Mouse (Mus musculus): ENCODE measurements at regions not wholly inside any gene's neighbourhood (a gene's known extent, or its start where the extent isn't known, plus 50 kb on each side); places are given as distances from the start of the nearest gene placed in this dataset.

DNA sequence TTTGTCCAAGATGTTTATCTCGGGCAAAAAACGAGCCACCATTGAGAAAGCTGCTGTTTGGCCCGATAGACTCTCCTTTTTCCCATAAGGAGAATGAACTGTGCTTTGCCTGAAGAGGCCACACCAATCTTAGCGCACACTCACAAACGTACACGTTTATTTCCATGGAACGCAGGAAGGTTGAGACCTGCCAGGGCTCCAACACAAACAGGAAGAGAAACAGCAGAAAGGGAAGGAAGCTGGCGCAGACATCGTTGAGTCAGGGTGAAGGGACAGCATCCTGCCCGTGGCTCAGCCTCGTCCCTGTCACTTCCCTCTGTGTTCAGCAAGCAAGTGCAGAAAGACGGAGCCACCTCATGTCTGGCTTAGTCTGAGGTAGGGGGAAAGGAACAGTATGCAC lies 56.8 kb upstream of the Ivns1abp start:
- TF ChIP-seq GATA1 (IDR thresholded peaks at IDR 0.05; ENCODE audit: borderline replicate concordance, low read length) (no peak), FLI1 (IDR thresholded peaks at IDR 0.05; ENCODE audit: low read length) (no peak)
- Histone ChIP-seq H3K4me1 (peaks cover 9% of the 10 kb centered on the region), H3K36me3 (replicated peaks; ENCODE audit: low read length) (no peaks in the 10 kb centered on the region), H3K4me3 (replicated peaks) (peak overlapping the region; percentile 82), H3K9me3 (no peaks in the 10 kb centered on the region), H3K27me3 (replicated peaks) (no peaks in the 10 kb centered on the region)

DNA sequence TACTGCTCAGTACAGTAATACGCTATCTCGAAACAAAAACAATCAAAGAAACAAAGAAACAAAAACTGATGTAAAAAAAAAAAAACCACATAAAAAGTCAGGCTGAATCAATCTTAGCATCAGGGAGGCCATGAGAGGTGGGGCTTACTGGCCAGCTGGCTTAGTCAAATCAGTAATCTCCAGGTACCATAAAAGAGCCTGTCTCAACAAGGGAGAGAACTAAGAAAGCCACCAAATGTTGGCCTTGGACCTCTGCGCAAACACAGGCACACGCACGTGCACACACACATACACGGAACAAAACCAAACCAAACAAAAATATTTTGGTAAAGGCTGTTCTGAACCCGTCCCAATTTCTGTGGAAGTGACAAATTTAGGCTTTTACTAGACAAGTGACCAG lies 55.2 kb upstream of the Ivns1abp start:
- no peaks in the 10 kb centered on the region for H3K27me3 ChIP-seq (replicated peaks)
- H3K36me3 ChIP-seq (replicated peaks; ENCODE audit: low read length): no peaks in the 10 kb centered on the region
- H3K4me1 ChIP-seq: peaks cover 12% of the 10 kb centered on the region
- no peak for TF ChIP-seq GATA1 (IDR thresholded peaks at IDR 0.05; ENCODE audit: borderline replicate concordance, low read length)
- no peak overlapping the region for H3K4me3 ChIP-seq (replicated peaks)
- no peaks in the 10 kb centered on the region for H3K9me3 ChIP-seq

GRCm38 (mm10) chr1:151289493-151290258 lies 54.6 kb upstream of the Ivns1abp start:
- H3K27me3 ChIP-seq (replicated peaks): no peaks in the 10 kb centered on the region

GRCm38 (mm10) chr1:151293311-151294050 lies 50.8 kb upstream of the Ivns1abp start:
- Histone ChIP-seq H3K9me3 (no peaks in the 10 kb centered on the region), H3K4me1 (0 out of 2 replicates have a peak, but pooled peaks cover 3% of the 10 kb centered on the region), H3K27me3 (replicated peaks) (no peaks in the 10 kb centered on the region), H3K4me3 (replicated peaks) (no peak overlapping the region), H3K36me3 (replicated peaks; ENCODE audit: low read length) (no peaks in the 10 kb centered on the region)
- TF ChIP-seq FLI1 (IDR thresholded peaks at IDR 0.05; ENCODE audit: low read length) (no peak), GATA1 (IDR thresholded peaks at IDR 0.05; ENCODE audit: borderline replicate concordance, low read length) (no peak)

More at GRCm38 (mm10) chr1:151289493-151290258, 54.6 kb upstream of the Ivns1abp start:
- Histone ChIP-seq H3K9me3 (no peaks in the 10 kb centered on the region), H3K36me3 (replicated peaks; ENCODE audit: low read length) (no peaks in the 10 kb centered on the region), H3K4me3 (replicated peaks) (no peak overlapping the region), H3K4me1 (peaks cover 12% of the 10 kb centered on the region)
- TF ChIP-seq GATA1 (IDR thresholded peaks at IDR 0.05; ENCODE audit: borderline replicate concordance, low read length): no peak
- no peak for TF ChIP-seq FLI1 (IDR thresholded peaks at IDR 0.05; ENCODE audit: low read length)

Data from megakaryocyte, embryonic 14.5 days (primary cell).